Mouse (Mus musculus): ENCODE results near the gene Eif2ak1. TPM values are rescaled to one million over a fixed set of nuclear protein-coding genes. Genes with fewer than 3 reads are reported as not detected.

Gene Eif2ak1
- polyA plus RNA-seq, 1 experiment from 2014 or later, result 42.8 TPM

DNA sequence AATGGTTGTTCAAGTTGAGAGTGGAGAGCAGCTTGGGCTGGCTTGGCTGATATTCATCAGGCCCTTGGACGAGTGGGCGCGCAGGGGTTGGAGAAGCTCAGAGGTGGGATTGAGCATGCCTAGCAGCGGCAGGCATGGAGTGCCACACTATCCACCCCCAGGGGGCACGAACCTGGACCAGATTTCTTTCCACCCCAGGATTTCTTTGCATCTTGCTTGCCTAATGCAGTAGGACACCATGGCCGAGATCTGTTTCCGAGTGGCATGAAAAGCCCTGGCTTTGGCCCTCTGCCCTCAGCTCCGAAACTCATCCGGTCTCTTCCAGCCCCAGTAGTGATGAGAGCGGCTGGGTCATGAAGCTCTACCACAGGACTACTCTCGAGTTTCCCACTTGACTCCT, 115.8 kb downstream of the Eif2ak1 start:
- peaks cover 8% of the 10 kb centered on the region for H3K36me3 ChIP-seq (ENCODE audit: control insufficient read depth, insufficient read depth, low read length)
- no peak overlapping the region for H3K9ac ChIP-seq (ENCODE audit: low read depth, low read length)
- no peaks in the 10 kb centered on the region for H3K9me3 ChIP-seq (replicated peaks; ENCODE audit: control insufficient read depth, low read length, poor library complexity, severe bottlenecking)
- H3K27ac ChIP-seq (ENCODE audit: low read length), result no peak overlapping the region
- 77% methylated on average over 11 of the region's 11 CpGs for WGBS
- no peaks in the 10 kb centered on the region for H3K27me3 ChIP-seq (ENCODE audit: control insufficient read depth, insufficient read depth, low read depth, low read length)
- ATAC-seq, result no peak
- no peak overlapping the region for H3K4me3 ChIP-seq (ENCODE audit: low read depth, low read length)
- H3K4me2 ChIP-seq (ENCODE audit: low read length), result no peak overlapping the region
- 0 out of 2 replicates have a peak, but pooled peaks cover 2% of the 10 kb centered on the region for H3K4me1 ChIP-seq (ENCODE audit: control insufficient read depth, insufficient read depth, low read length)

DNA sequence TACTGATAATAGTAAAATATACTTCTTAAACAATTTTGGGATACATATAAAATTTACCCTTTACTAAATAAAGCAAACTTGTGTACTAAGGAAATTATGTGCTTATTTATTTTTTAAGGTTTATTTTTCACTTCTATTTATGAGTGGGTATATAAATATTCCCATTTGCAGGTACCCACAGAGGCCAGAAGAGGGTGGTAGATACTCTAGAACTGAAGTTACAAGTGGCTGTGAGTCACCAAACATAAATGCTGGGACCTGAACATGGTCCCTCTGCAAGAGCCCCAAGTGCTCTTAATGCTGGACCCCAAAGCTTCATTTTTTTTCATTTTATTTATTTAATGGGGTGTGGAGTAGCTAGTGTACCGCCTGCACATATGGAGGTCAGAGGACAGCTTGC, 116.3 kb downstream of the Eif2ak1 start:
- Histone ChIP-seq H3K4me2 (ENCODE audit: low read length) (no peak overlapping the region), H3K9ac (ENCODE audit: low read depth, low read length) (no peak overlapping the region), H3K9me3 (replicated peaks; ENCODE audit: control insufficient read depth, low read length, poor library complexity, severe bottlenecking) (no peaks in the 10 kb centered on the region), H3K4me1 (ENCODE audit: control insufficient read depth, insufficient read depth, low read length) (0 out of 2 replicates have a peak, but pooled peaks cover 2% of the 10 kb centered on the region), H3K27me3 (ENCODE audit: control insufficient read depth, insufficient read depth, low read depth, low read length) (no peaks in the 10 kb centered on the region), H3K4me3 (ENCODE audit: low read depth, low read length) (no peak overlapping the region), H3K36me3 (ENCODE audit: control insufficient read depth, insufficient read depth, low read length) (peaks cover 6% of the 10 kb centered on the region), H3K27ac (ENCODE audit: low read length) (no peak overlapping the region)
- ATAC-seq, result no peak
- WGBS, result 88% methylated on average over 1 of the region's 1 CpGs

DNA sequence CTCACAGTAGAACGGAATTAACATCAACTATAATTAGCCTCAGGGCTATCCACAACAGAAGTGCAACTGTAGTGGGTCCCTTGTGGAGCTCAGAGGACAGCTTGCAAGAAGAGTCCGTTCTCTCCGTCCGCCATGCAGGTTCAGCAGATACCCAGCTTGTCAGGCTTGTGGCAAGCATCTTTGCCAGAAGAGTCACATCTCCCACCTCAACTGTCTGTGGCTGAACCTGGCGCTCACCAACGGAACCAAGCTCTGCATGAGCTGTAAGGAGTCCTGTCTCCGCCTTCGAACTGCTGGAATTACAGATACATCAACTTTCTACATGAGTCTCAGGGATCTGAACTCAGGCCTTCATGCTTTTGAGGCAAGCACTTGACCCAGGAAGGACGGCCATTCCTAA, 118.6 kb downstream of the Eif2ak1 start:
- no peak for ATAC-seq
- H3K9me3 ChIP-seq (replicated peaks; ENCODE audit: control insufficient read depth, low read length, poor library complexity, severe bottlenecking), result no peaks in the 10 kb centered on the region
- no peak overlapping the region for H3K9ac ChIP-seq (ENCODE audit: low read depth, low read length)
- H3K36me3 ChIP-seq (ENCODE audit: control insufficient read depth, insufficient read depth, low read length), result no peaks in the 10 kb centered on the region
- H3K27ac ChIP-seq (ENCODE audit: low read length), result no peak overlapping the region
- H3K4me3 ChIP-seq (ENCODE audit: low read depth, low read length), result no peak overlapping the region
- H3K27me3 ChIP-seq (ENCODE audit: control insufficient read depth, insufficient read depth, low read depth, low read length), result no peaks in the 10 kb centered on the region
- WGBS, result 88% methylated on average over 9 of the region's 9 CpGs
- H3K4me2 ChIP-seq (ENCODE audit: low read length), result no peak overlapping the region
- H3K4me1 ChIP-seq (ENCODE audit: control insufficient read depth, insufficient read depth, low read length), result 0 out of 2 replicates have a peak, but pooled peaks cover 2% of the 10 kb centered on the region

DNA sequence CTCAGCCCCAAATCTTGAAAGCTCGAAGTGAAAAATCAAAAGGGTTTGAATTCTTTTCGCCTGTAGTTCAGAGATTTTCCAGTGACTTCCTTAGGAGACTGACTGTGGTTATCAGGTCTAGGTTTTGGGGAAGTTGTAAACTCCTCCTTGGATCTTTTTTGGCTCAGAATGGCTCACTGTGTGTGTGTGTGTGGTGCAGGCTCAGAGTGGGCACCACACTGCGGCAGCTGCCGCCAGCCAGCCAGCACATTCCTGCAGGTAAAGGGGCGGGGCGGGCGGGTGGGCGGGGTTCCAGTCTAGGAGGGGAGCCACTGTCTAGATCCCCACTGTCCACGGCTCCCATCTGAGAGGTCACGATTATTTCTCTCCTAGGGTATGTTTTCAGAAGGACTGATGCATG, 124.0 kb downstream of the Eif2ak1 start:
- Histone ChIP-seq H3K4me2 (ENCODE audit: low read length) (no peak overlapping the region), H3K27ac (ENCODE audit: low read length) (no peak overlapping the region), H3K9me3 (replicated peaks; ENCODE audit: control insufficient read depth, low read length, poor library complexity, severe bottlenecking) (0 out of 2 replicates have a peak, but pooled peaks cover 3% of the 10 kb centered on the region), H3K4me3 (ENCODE audit: low read depth, low read length) (no peak overlapping the region), H3K9ac (ENCODE audit: low read depth, low read length) (no peak overlapping the region), H3K4me1 (ENCODE audit: control insufficient read depth, insufficient read depth, low read length) (no peaks in the 10 kb centered on the region), H3K27me3 (ENCODE audit: control insufficient read depth, insufficient read depth, low read depth, low read length) (no peaks in the 10 kb centered on the region), H3K36me3 (ENCODE audit: control insufficient read depth, insufficient read depth, low read length) (no peaks in the 10 kb centered on the region)
- no peak for ATAC-seq
- 23% methylated on average over 10 of the region's 10 CpGs for WGBS

DNA sequence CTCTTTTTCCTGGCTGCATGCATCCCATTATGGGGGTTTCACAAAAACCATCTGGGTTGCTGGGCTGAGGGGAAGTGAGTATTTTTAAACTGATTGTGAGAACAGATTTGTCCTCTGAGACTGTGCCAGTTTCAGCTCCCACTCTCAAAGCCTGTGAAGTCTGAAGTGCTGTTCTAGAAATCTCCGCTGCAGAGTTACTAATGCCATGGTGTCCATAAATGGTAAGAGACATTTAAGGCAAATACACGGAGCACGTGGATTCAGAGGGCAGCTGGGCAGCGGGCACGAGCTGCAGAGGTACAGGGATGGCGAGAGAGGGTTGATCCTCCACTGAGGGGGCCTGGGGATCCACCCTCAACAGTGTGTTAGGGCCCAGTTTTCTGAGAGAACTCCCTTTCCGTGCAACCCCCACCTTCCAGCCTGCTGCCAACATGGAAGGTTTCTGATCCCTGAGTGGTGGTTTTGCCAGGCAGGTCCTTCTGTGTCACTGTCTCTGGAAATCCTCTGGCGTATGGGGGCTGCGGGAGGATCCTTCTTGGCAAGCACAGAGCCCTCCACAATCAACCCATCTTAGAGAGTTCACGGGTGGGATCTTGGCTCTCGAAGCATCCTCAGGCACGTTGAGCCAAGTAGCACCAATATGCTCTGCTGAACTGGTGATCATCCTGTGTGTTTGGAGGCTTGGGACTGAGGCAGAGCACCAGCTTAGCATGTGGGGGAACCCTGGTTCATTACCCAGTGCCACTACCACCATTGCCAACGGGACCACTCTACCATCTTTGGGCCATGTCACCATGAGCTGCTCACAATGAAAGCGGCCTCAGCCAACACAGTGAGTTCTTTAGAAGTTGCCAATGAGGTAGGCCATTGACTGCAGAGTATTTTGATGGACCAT, 125.9 kb downstream of the Eif2ak1 start:
- no peak overlapping the region for H3K4me3 ChIP-seq (ENCODE audit: low read depth, low read length)
- no peaks in the 10 kb centered on the region for H3K27me3 ChIP-seq (ENCODE audit: control insufficient read depth, insufficient read depth, low read depth, low read length)
- 86% methylated on average over 14 of the region's 14 CpGs for WGBS
- no peak for ATAC-seq
- H3K27ac ChIP-seq (ENCODE audit: low read length), result no peak overlapping the region
- H3K9me3 ChIP-seq (replicated peaks; ENCODE audit: control insufficient read depth, low read length, poor library complexity, severe bottlenecking), result 0 out of 2 replicates have a peak, but pooled peaks cover 3% of the 10 kb centered on the region
- no peak overlapping the region for H3K4me2 ChIP-seq (ENCODE audit: low read length)
- H3K36me3 ChIP-seq (ENCODE audit: control insufficient read depth, insufficient read depth, low read length), result no peaks in the 10 kb centered on the region
- no peak overlapping the region for H3K9ac ChIP-seq (ENCODE audit: low read depth, low read length)
- H3K4me1 ChIP-seq (ENCODE audit: control insufficient read depth, insufficient read depth, low read length), result no peaks in the 10 kb centered on the region

DNA sequence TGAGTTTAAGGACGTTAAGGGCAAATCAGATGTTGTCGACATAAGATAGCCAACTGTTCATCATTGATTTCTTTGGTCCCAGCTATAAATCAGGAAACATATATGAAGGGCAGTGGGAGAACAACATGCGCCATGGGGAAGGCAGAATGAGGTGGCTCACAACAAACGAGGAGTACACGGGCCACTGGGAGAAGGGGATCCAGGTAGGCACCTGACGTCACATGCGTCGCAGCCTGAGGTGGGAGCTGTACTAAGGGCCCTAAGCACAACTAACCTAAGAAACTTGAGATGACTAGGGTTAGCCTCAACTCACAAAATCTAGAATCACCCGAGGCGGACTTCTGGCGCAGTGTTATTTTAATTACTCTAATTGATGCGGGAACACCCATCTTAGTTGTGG, 130.8 kb downstream of the Eif2ak1 start:
- ATAC-seq, result no peak
- Histone ChIP-seq H3K27ac (ENCODE audit: low read length) (no peak overlapping the region), H3K27me3 (ENCODE audit: control insufficient read depth, insufficient read depth, low read depth, low read length) (no peaks in the 10 kb centered on the region), H3K36me3 (ENCODE audit: control insufficient read depth, insufficient read depth, low read length) (no peaks in the 10 kb centered on the region), H3K4me3 (ENCODE audit: low read depth, low read length) (no peak overlapping the region), H3K4me2 (ENCODE audit: low read length) (no peak overlapping the region), H3K9me3 (replicated peaks; ENCODE audit: control insufficient read depth, low read length, poor library complexity, severe bottlenecking) (0 out of 2 replicates have a peak, but pooled peaks cover 3% of the 10 kb centered on the region), H3K9ac (ENCODE audit: low read depth, low read length) (no peak overlapping the region), H3K4me1 (ENCODE audit: control insufficient read depth, insufficient read depth, low read length) (no peaks in the 10 kb centered on the region)
- WGBS, result 93% methylated on average over 12 of the region's 12 CpGs

DNA sequence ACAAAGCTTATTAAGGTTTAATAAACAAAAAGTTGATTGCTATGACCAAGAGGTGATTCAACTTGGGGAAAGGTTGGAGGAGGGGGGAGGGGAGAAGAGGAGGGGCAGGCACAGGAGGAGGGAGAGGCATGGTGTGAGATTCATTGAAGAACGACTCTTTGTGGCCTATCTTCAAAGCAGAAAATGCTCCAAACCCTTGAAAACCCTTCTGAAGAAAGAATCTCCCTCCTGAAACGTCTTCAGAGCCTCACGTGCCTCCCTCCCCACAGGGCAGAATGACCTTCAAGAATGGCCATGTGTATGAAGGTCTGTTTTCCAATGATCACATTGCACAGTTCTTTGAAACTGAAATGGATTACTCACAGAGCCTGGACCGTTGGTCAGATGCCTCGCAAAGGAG, 132.4 kb downstream of the Eif2ak1 start:
- WGBS, result 38% methylated on average over 5 of the region's 5 CpGs
- H3K36me3 ChIP-seq (ENCODE audit: control insufficient read depth, insufficient read depth, low read length), result no peaks in the 10 kb centered on the region
- no peak overlapping the region for H3K27ac ChIP-seq (ENCODE audit: low read length)
- no peak for ATAC-seq
- 0 out of 2 replicates have a peak, but pooled peaks cover under 1% of the 10 kb centered on the region for H3K9me3 ChIP-seq (replicated peaks; ENCODE audit: control insufficient read depth, low read length, poor library complexity, severe bottlenecking)
- H3K27me3 ChIP-seq (ENCODE audit: control insufficient read depth, insufficient read depth, low read depth, low read length), result no peaks in the 10 kb centered on the region
- H3K4me1 ChIP-seq (ENCODE audit: control insufficient read depth, insufficient read depth, low read length), result no peaks in the 10 kb centered on the region
- no peak overlapping the region for H3K9ac ChIP-seq (ENCODE audit: low read depth, low read length)
- H3K4me2 ChIP-seq (ENCODE audit: low read length), result no peak overlapping the region
- H3K4me3 ChIP-seq (ENCODE audit: low read depth, low read length), result no peak overlapping the region

Other genes with a start within 250 kb of the Eif2ak1 start
- gene Cyth3, start 195.3 kb upstream of the Eif2ak1 start, polyA plus RNA-seq (2015; fragmentation: Nextera tagmentation; extraction: Ambion mirVana), result 40.2 and 40.7 TPM in 2 replicates
- gene Usp42, start 85.5 kb upstream of the Eif2ak1 start, polyA plus RNA-seq (2015; fragmentation: Nextera tagmentation; extraction: Ambion mirVana), result 26.0 and 28.0 TPM in 2 replicates
- gene Ankrd61, start 79.9 kb downstream of the Eif2ak1 start, polyA plus RNA-seq (2015; fragmentation: Nextera tagmentation; extraction: Ambion mirVana), result 0.45 and 0.78 TPM in 2 replicates
- gene Aimp2, start 92.1 kb downstream of the Eif2ak1 start, polyA plus RNA-seq (2015; fragmentation: Nextera tagmentation; extraction: Ambion mirVana), result 82.8 and 90.3 TPM in 2 replicates
- gene Pms2, start 92.2 kb downstream of the Eif2ak1 start, polyA plus RNA-seq (2015; fragmentation: Nextera tagmentation; extraction: Ambion mirVana), result 28.6 and 29.1 TPM in 2 replicates
- gene Gm42421, start 110.4 kb downstream of the Eif2ak1 start, polyA plus RNA-seq (2015; fragmentation: Nextera tagmentation; extraction: Ambion mirVana), result 1.4 and 1.8 TPM in 2 replicates
- 3.6 TPM in 2 replicates for gene Rsph10b, start 115.2 kb downstream of the Eif2ak1 start, polyA plus RNA-seq (2015; fragmentation: Nextera tagmentation; extraction: Ambion mirVana)
- gene Ccz1, start 197.1 kb downstream of the Eif2ak1 start, polyA plus RNA-seq (2015; fragmentation: Nextera tagmentation; extraction: Ambion mirVana), result 82.5 and 82.7 TPM in 2 replicates
- gene Ocm, start 208.9 kb downstream of the Eif2ak1 start, polyA plus RNA-seq (2015; fragmentation: Nextera tagmentation; extraction: Ambion mirVana), result not detected in 2 replicates